Mouse (Mus musculus) left cerebral cortex, adult 18-20 months (tissue): ENCODE measurements around the gene Slc22a18. TPM values are rescaled to one million over a fixed set of nuclear protein-coding genes. Genes with fewer than 3 reads are reported as not detected.

ENCODE experiments used
- total RNA-seq, 2 experiments: library from RNA; stranded (reverse); gene quantifications; 2 replicates each; pipeline ENCODE4 v1.2.3; 2021

The Slc22a18 gene
- total RNA-seq, 2 experiments from 2014 or later, result 0.68 to 0.86 TPM

Other genes starting within 250 kb of the Slc22a18 start
- gene Cdkn1c, start 12.7 kb upstream of the Slc22a18 start, total RNA-seq, result 10 to 100 TPM; 11.9 to 13.3 TPM
- gene Phlda2, start 29.4 kb downstream of the Slc22a18 start, total RNA-seq, result not detected
- 100 to 1,000 TPM; 110 to 119 TPM for gene Nap1l4, start 75.4 kb downstream of the Slc22a18 start, total RNA-seq
- gene Cars, start 126.4 kb downstream of the Slc22a18 start, total RNA-seq, result 10 to 100 TPM; 53.2 to 57.8 TPM
- not detected for gene Tnfrsf26, start 155.0 kb downstream of the Slc22a18 start, total RNA-seq
- 1 to 10 TPM; 1.7 to 2.1 TPM for gene Tnfrsf22, start 175.9 kb downstream of the Slc22a18 start, total RNA-seq
- gene Tnfrsf23, start 212.1 kb downstream of the Slc22a18 start, total RNA-seq, result 1 to 10 TPM; 1.0 to 1.1 TPM